Mouse (Mus musculus): ENCODE measurements around the gene Prkaa2. TPM values are rescaled to one million over a fixed set of nuclear protein-coding genes. Genes with fewer than 3 reads are reported as not detected.

The Prkaa2 gene
- polyA plus RNA-seq, 1 experiment from 2014 or later = 21.2 TPM

GRCm38 (mm10) chr4:104993140-104993874 is 116.4 kb downstream of the Prkaa2 start:
- Histone ChIP-seq H3K27me3 (ENCODE audit: insufficient read depth, poor library complexity, severe bottlenecking) (no peaks in the 10 kb centered on the region), H3K4me3 (no peak overlapping the region), H3K36me3 (no peaks in the 10 kb centered on the region), H3K9me3 (no peaks in the 10 kb centered on the region), H3K4me1 (no peaks in the 10 kb centered on the region), H3K27ac (no peak overlapping the region)
- WGBS = 85% methylated on average over 10 of the region's 10 CpGs
- DNase-seq (ENCODE audit: low spot score) = no peak

GRCm38 (mm10) chr4:104992271-104992670 is 117.4 kb downstream of the Prkaa2 start:
- Histone ChIP-seq H3K36me3 (no peaks in the 10 kb centered on the region), H3K27ac (no peak overlapping the region), H3K9me3 (no peaks in the 10 kb centered on the region), H3K4me3 (no peak overlapping the region), H3K27me3 (ENCODE audit: insufficient read depth, poor library complexity, severe bottlenecking) (no peaks in the 10 kb centered on the region), H3K4me1 (no peaks in the 10 kb centered on the region)
- no peak for DNase-seq (ENCODE audit: low spot score)
- WGBS = 83% methylated on average over 3 of the region's 3 CpGs

- Histone ChIP-seq H3K9me3 (no peaks in the 10 kb centered on the region), H3K27ac (no peak overlapping the region), H3K36me3 (no peaks in the 10 kb centered on the region), H3K27me3 (ENCODE audit: insufficient read depth, poor library complexity, severe bottlenecking) (no peaks in the 10 kb centered on the region), H3K4me3 (no peak overlapping the region), H3K4me1 (no peaks in the 10 kb centered on the region)
- WGBS = 80% methylated on average over 3 of the region's 3 CpGs
- no peak for DNase-seq (ENCODE audit: low spot score)
Observed at GRCm38 (mm10) chr4:104990686-104991085, 119.0 kb downstream of the Prkaa2 start.

GRCm38 (mm10) chr4:104990016-104990415 is 119.7 kb downstream of the Prkaa2 start:
- WGBS = 83% methylated on average over 6 of the region's 6 CpGs
- DNase-seq (ENCODE audit: low spot score) = no peak
- Histone ChIP-seq H3K4me1 (no peaks in the 10 kb centered on the region), H3K27me3 (ENCODE audit: insufficient read depth, poor library complexity, severe bottlenecking) (no peaks in the 10 kb centered on the region), H3K27ac (no peak overlapping the region), H3K4me3 (no peak overlapping the region), H3K9me3 (no peaks in the 10 kb centered on the region), H3K36me3 (no peaks in the 10 kb centered on the region)

GRCm38 (mm10) chr4:104988709-104989108 is 121.0 kb downstream of the Prkaa2 start:
- no peak overlapping the region for H3K4me3 ChIP-seq
- H3K27me3 ChIP-seq (ENCODE audit: insufficient read depth, poor library complexity, severe bottlenecking) = no peaks in the 10 kb centered on the region
- no peak overlapping the region for H3K27ac ChIP-seq
- DNase-seq (ENCODE audit: low spot score) = no peak
- 76% methylated on average over 7 of the region's 7 CpGs for WGBS
- no peaks in the 10 kb centered on the region for H3K4me1 ChIP-seq
- H3K9me3 ChIP-seq = no peaks in the 10 kb centered on the region
- H3K36me3 ChIP-seq = no peaks in the 10 kb centered on the region

GRCm38 (mm10) chr4:104988102-104988501 is 121.6 kb downstream of the Prkaa2 start:
- WGBS = 84% methylated on average over 5 of the region's 5 CpGs
- Histone ChIP-seq H3K4me3 (no peak overlapping the region), H3K36me3 (no peaks in the 10 kb centered on the region), H3K27me3 (ENCODE audit: insufficient read depth, poor library complexity, severe bottlenecking) (no peaks in the 10 kb centered on the region), H3K27ac (no peak overlapping the region), H3K9me3 (no peaks in the 10 kb centered on the region), H3K4me1 (no peaks in the 10 kb centered on the region)
- DNase-seq (ENCODE audit: low spot score) = no peak

- Histone ChIP-seq H3K4me1 (no peaks in the 10 kb centered on the region), H3K27me3 (ENCODE audit: insufficient read depth, poor library complexity, severe bottlenecking) (no peaks in the 10 kb centered on the region), H3K27ac (no peak overlapping the region), H3K4me3 (no peak overlapping the region), H3K36me3 (no peaks in the 10 kb centered on the region), H3K9me3 (no peaks in the 10 kb centered on the region)
- 74% methylated on average over 7 of the region's 7 CpGs for WGBS
- no peak for DNase-seq (ENCODE audit: low spot score)
Observed at GRCm38 (mm10) chr4:104987631-104988030, 122.1 kb downstream of the Prkaa2 start.

- H3K4me1 ChIP-seq = no peaks in the 10 kb centered on the region
Observed at GRCm38 (mm10) chr4:104985960-104986632, 123.6 kb downstream of the Prkaa2 start.

More at GRCm38 (mm10) chr4:104985960-104986632, 123.6 kb downstream of the Prkaa2 start:
- Histone ChIP-seq H3K4me3 (no peak overlapping the region), H3K36me3 (no peaks in the 10 kb centered on the region), H3K9me3 (no peaks in the 10 kb centered on the region), H3K27ac (no peak overlapping the region), H3K27me3 (ENCODE audit: insufficient read depth, poor library complexity, severe bottlenecking) (no peaks in the 10 kb centered on the region)
- no peak for DNase-seq (ENCODE audit: low spot score)
- 83% methylated on average over 5 of the region's 5 CpGs for WGBS

Other genes starting within 250 kb of the Prkaa2 start
- 0.14 and 1.1 TPM in 2 replicates for gene C8a, start 233.5 kb downstream of the Prkaa2 start, polyA plus RNA-seq (2016; fragmentation: Nextera tagmentation; extraction: Ambion mirVana)
- 0.10 and 0.24 TPM in 2 replicates for gene Fyb2, start 196.4 kb downstream of the Prkaa2 start, polyA plus RNA-seq (2016; fragmentation: Nextera tagmentation; extraction: Ambion mirVana)
- gene Plpp3, start 47.5 kb upstream of the Prkaa2 start, polyA plus RNA-seq (2016; fragmentation: Nextera tagmentation; extraction: Ambion mirVana) = 22.9 and 38.5 TPM in 2 replicates